In the genomic region with DNA sequence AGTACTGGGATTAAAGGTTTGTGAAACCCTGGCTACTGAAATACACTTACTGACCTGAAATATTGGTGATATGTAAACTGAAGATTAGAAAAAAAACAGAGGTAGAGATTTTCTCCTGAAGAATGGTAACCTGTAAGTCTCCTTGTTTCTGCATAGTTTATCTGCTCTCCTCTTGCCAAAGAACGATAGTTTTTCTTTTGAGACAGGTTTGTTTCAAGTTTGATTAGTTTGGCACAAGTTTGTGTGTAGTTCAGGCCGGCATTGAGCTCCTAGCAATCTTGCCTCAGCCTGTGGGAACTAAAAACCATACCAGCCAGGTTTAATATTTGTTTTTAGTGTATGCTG, we compare ENCODE assay signal across 9 mouse cellular contexts. TPM values are rescaled to one million over a fixed set of nuclear protein-coding genes. Genes with fewer than 3 reads are reported as not detected.
A peak's percentile ranks its signal among the peaks of the same experiment; 100 is the strongest.
DNase-seq lines count a peak whose midpoint lies in the region; ATAC-seq and TF ChIP-seq lines count a peak whose summit lies in the region.
"Had no signal": no experiment of that assay in that cellular context is flagged by ENCODE, and none has a peak within 500 bp of the region (broad histone marks: within the 10 kb centered on the region; RNA-seq: fewer than 3 reads in every experiment).

No protein-coding gene starts in this region.

- in situ Hi-C loops in CH12.LX (cut with MboI; ENCODE audit: low pct_ligation_motif_present, low pct_unique_long_range_greater_than_20kb, low sequenced_read_pairs) = no loop called here

- TF ChIP-seq RAD21 in CH12.LX (IDR thresholded peaks at IDR 0.05; ENCODE audit: low read depth, low read length) = no peak

- no peak for DNase-seq in heart, adult 2 months
- DNase-seq in heart, postnatal 4 days = no peak
- no peak for DNase-seq in CH12.LX (ENCODE audit: extremely low read depth)
- no peak for DNase-seq in liver, embryonic 14.5 days (ENCODE audit: low read depth in 3 of 3, low spot score in 3 of 3)
- no peak for DNase-seq in left cerebral cortex, adult 8-10 months (ENCODE audit: low spot score in 2 of 2)
- DNase-seq in cerebellum, postnatal 10 days = no peak
- no peak for DNase-seq in adrenal gland, adult 8-10 months
- DNase-seq: right cerebral cortex, adult 18-20 months had no signal

- H3K4me3 ChIP-seq in heart, adult 2 months = peak overlapping the region; percentile 93; the same call in 1 of the 2 replicates
- peak overlapping the region; percentile 77 to 96 (median 79) for H3K4me3 ChIP-seq in CH12.LX (replicated peaks in 1 of 3; ENCODE audit: low read depth in 2 of 3, low read length in 2 of 3, poor library complexity in 1 of 3)
- peak overlapping the region; percentile 77 for H3K4me3 ChIP-seq in forebrain, embryonic 15.5 days
- peak overlapping the region; percentile 78 to 99 for H3K4me3 ChIP-seq in liver, embryonic 14.5 days (ENCODE audit: insufficient read depth in 1 of 2, low read depth in 2 of 2, low read length in 2 of 2)

- no peaks in the 10 kb centered on the region for H3K9me3 ChIP-seq in CH12.LX (replicated peaks; ENCODE audit: low read length)
- H3K9me3 ChIP-seq in forebrain, embryonic 15.5 days = no peaks in the 10 kb centered on the region
- no peaks in the 10 kb centered on the region for H3K9me3 ChIP-seq in liver, embryonic 14.5 days (ENCODE audit: control insufficient read depth, low read length)

- H3K27ac ChIP-seq in heart, adult 2 months = no peak overlapping the region
- H3K27ac ChIP-seq in CH12.LX (ENCODE audit: insufficient read depth, low read depth) = no peak overlapping the region
- no peak overlapping the region for H3K27ac ChIP-seq in forebrain, embryonic 15.5 days (replicated peaks)
- H3K27ac ChIP-seq in liver, embryonic 14.5 days = no peak overlapping the region

- intact Hi-C loops in heart, adult 2 months (cut with DNase I) = no loop called here

- ATAC-seq in forebrain, embryonic 15.5 days (replicated peaks) = no peak
- no peak for ATAC-seq in liver, embryonic 14.5 days (ENCODE audit: insufficient read depth)

- H3K27me3 ChIP-seq in heart, adult 2 months (ENCODE audit: control insufficient read depth, insufficient read depth, low read length) = no peaks in the 10 kb centered on the region
- no peaks in the 10 kb centered on the region for H3K27me3 ChIP-seq in CH12.LX (replicated peaks)
- no peaks in the 10 kb centered on the region for H3K27me3 ChIP-seq in forebrain, embryonic 15.5 days
- H3K27me3 ChIP-seq in liver, embryonic 14.5 days (ENCODE audit: control insufficient read depth, insufficient read depth, low read length) = no peaks in the 10 kb centered on the region

- no peak for TF ChIP-seq EP300 in heart, adult 2 months (IDR thresholded peaks at IDR 0.05; ENCODE audit: insufficient read depth, low read depth, low read length)
- TF ChIP-seq EP300 in CH12.LX (IDR thresholded peaks at IDR 0.05; ENCODE audit: low read length) = no peak
- TF ChIP-seq EP300 in liver, embryonic 14.5 days (IDR thresholded peaks at IDR 0.05; ENCODE audit: low read depth) = no peak

- H3K4me2 ChIP-seq in CH12.LX (ENCODE audit: insufficient read depth, low read depth, poor library complexity, severe bottlenecking) = peak overlapping the region; percentile 99
- peak overlapping the region; percentile 62 for H3K4me2 ChIP-seq in forebrain, embryonic 15.5 days (replicated peaks)
- H3K4me2 ChIP-seq in liver, embryonic 14.5 days (ENCODE audit: low read depth) = peak overlapping the region; percentile 95

- 20% methylated on average over 2 of the region's 2 CpGs for WGBS in heart, adult 2 months
- 58% methylated on average over 2 of the region's 2 CpGs for WGBS in forebrain, embryonic 15.5 days
- WGBS in liver, embryonic 14.5 days (ENCODE audit: insufficient replicate concordance) = 44% methylated on average over 2 of the region's 2 CpGs

- 0 out of 2 replicates have a peak overlapping the region, but pooled peaks have one; percentile 9 for H3K9ac ChIP-seq in heart, adult 2 months (ENCODE audit: low read depth, low read length)
- peak overlapping the region; percentile 74 for H3K9ac ChIP-seq in CH12.LX (ENCODE audit: insufficient read depth, low read depth)
- H3K9ac ChIP-seq in forebrain, embryonic 15.5 days (replicated peaks) = peak overlapping the region; percentile 89
- peak overlapping the region; percentile 78 for H3K9ac ChIP-seq in liver, embryonic 14.5 days (replicated peaks)

- H3K79me2 ChIP-seq in heart, adult 2 months (replicated peaks; ENCODE audit: control insufficient read depth, insufficient read depth, low read length) = peaks cover 4% of the 10 kb centered on the region
- peaks cover 52% of the 10 kb centered on the region for H3K79me2 ChIP-seq in CH12.LX (replicated peaks; ENCODE audit: control insufficient read depth, extremely low read depth, insufficient read depth, poor library complexity, severe bottlenecking)

- peaks cover 8% of the 10 kb centered on the region for H3K36me3 ChIP-seq in heart, adult 2 months (ENCODE audit: control insufficient read depth, insufficient read depth, low read length)
- peaks cover 4 to 35% of the 10 kb centered on the region in 2 experiments for H3K36me3 ChIP-seq in CH12.LX (replicated peaks in 1 of 2; ENCODE audit: control insufficient read depth in 1 of 2, insufficient read depth in 1 of 2, low read length in 1 of 2)
- 0 out of 2 replicates have a peak, but pooled peaks cover 2% of the 10 kb centered on the region for H3K36me3 ChIP-seq in forebrain, embryonic 15.5 days
- peaks cover 9% of the 10 kb centered on the region for H3K36me3 ChIP-seq in liver, embryonic 14.5 days (replicated peaks; ENCODE audit: control insufficient read depth, insufficient read depth, low read depth)

- H3K4me1 ChIP-seq in heart, adult 2 months (ENCODE audit: control insufficient read depth, insufficient read depth, low read length) = peaks cover 7% of the 10 kb centered on the region
- peaks cover 0 to 32% of the 10 kb centered on the region in 2 experiments; a peak in 3 of 4 replicates for H3K4me1 ChIP-seq in CH12.LX (ENCODE audit: control insufficient read depth in 1 of 2, insufficient read depth in 2 of 2)
- H3K4me1 ChIP-seq in forebrain, embryonic 15.5 days = peaks cover 32% of the 10 kb centered on the region
- peaks cover 11% of the 10 kb centered on the region in 2 experiments for H3K4me1 ChIP-seq in liver, embryonic 14.5 days (replicated peaks; ENCODE audit: control insufficient read depth in 2 of 2, insufficient read depth in 2 of 2, low read length in 1 of 2)

- TF ChIP-seq POLR2A in heart, adult 2 months (IDR thresholded peaks at IDR 0.05; ENCODE audit: insufficient read depth, low read depth, low read length) = no peak
- no peak for TF ChIP-seq POLR2A in CH12.LX (IDR thresholded peaks at IDR 0.05; ENCODE audit: low read depth, low read length)

- dilution Hi-C loops in CH12.LX (cut with MboI; ENCODE audit: extremely low pct_ligation_motif_present, extremely low pct_unique_long_range_greater_than_20kb, low sequenced_read_pairs) = no loop called here

- TF ChIP-seq CTCF in heart, adult 2 months (IDR thresholded peaks at IDR 0.05) = no peak
- TF ChIP-seq CTCF in CH12.LX (conservative IDR thresholded peaks at IDR 0.05 in 1 of 2, IDR thresholded peaks at IDR 0.05 in 1 of 2; ENCODE audit: low read depth in 2 of 2, low read length in 2 of 2) = no peak
- no peak for TF ChIP-seq CTCF in liver, embryonic 14.5 days (IDR thresholded peaks at IDR 0.05; ENCODE audit: low read depth)

RNA-seq across cellular contexts. Expression of a gene that starts 1.3 kb away (rescaled TPM):
- 10 to 100 TPM; 12.0 to 13.1 TPM for total RNA-seq in heart, adult 2 months (2021)
- polyA plus RNA-seq in heart, adult 2 months (2012; rRNA removed) = 8.0 and 14.5 TPM in 2 replicates
- 10 to 100 TPM; 16.9 to 21.0 TPM for total RNA-seq in heart, postnatal 4 days (2021)
- total RNA-seq in CH12.LX (2012; rRNA removed) = 37.4 and 38.0 TPM in 2 replicates
- total RNA-seq in CH12.LX (2014; rRNA removed) = 96.6 and 116 TPM in 2 replicates
- 44.5 and 54.5 TPM in 2 replicates for polyA plus RNA-seq in CH12.LX (2012; ENCODE audit: insufficient read length, low read depth)
- 46.5 and 48.9 TPM in 2 replicates for polyA plus RNA-seq in forebrain, embryonic 15.5 days (2015; fragmentation: Nextera tagmentation; extraction: Ambion mirVana)
- 17.0 and 21.8 TPM in 2 replicates for polyA plus RNA-seq in liver, embryonic 14.5 days (2012; rRNA removed)
- 25.0 and 26.4 TPM in 2 replicates for polyA plus RNA-seq in liver, embryonic 14.5 days (2014; fragmentation: Nextera tagmentation; extraction: Ambion mirVana)
- 10 to 100 TPM; 19.9 to 25.0 (median 21.5) TPM for total RNA-seq in left cerebral cortex, adult 8-10 months (2022)
- total RNA-seq in adrenal gland, adult 8-10 months (2022) = 10 to 100 TPM; 25.7 to 39.9 (median 31.0) TPM

RNA-seq across cellular contexts. Expression of a gene that starts 1.4 kb away (rescaled TPM):
- 100 to 1,000 TPM; 383 to 456 TPM for total RNA-seq in heart, adult 2 months (2021)
- 365 and 457 TPM in 2 replicates for polyA plus RNA-seq in heart, adult 2 months (2012; rRNA removed)
- 100 to 1,000 TPM; 233 to 245 TPM for total RNA-seq in heart, postnatal 4 days (2021)
- total RNA-seq in CH12.LX (2012; rRNA removed) = 46.0 and 50.5 TPM in 2 replicates
- total RNA-seq in CH12.LX (2014; rRNA removed) = 36.0 and 37.1 TPM in 2 replicates
- 45.5 and 46.7 TPM in 2 replicates for polyA plus RNA-seq in CH12.LX (2012; ENCODE audit: insufficient read length, low read depth)
- 58.8 and 60.0 TPM in 2 replicates for polyA plus RNA-seq in forebrain, embryonic 15.5 days (2015; fragmentation: Nextera tagmentation; extraction: Ambion mirVana)
- 26.2 and 38.2 TPM in 2 replicates for polyA plus RNA-seq in liver, embryonic 14.5 days (2012; rRNA removed)
- 61.9 and 67.0 TPM in 2 replicates for polyA plus RNA-seq in liver, embryonic 14.5 days (2014; fragmentation: Nextera tagmentation; extraction: Ambion mirVana)
- total RNA-seq in left cerebral cortex, adult 8-10 months (2022) = 10 to 100 TPM; 83.7 to 90.3 (median 87.8) TPM
- 10 to 100 TPM; 56.4 to 70.2 (median 59.6) TPM for total RNA-seq in adrenal gland, adult 8-10 months (2022)

RNA-seq across cellular contexts. Expression of a gene that starts 12.2 kb away (rescaled TPM):
- under 1 TPM in 1 of 2 experiments, not detected in 1; 0.05 TPM for total RNA-seq in heart, adult 2 months (2021)
- 0.04 TPM in 1 of 2 replicates, not detected in the other for polyA plus RNA-seq in heart, adult 2 months (2012; rRNA removed)
- total RNA-seq in heart, postnatal 4 days (2021) = under 1 TPM in 1 of 2 experiments, not detected in 1; 0.05 TPM
- 0.08 and 0.25 TPM in 2 replicates for total RNA-seq in CH12.LX (2012; rRNA removed)
- 0.05 and 0.08 TPM in 2 replicates for total RNA-seq in CH12.LX (2014; rRNA removed)
- polyA plus RNA-seq in CH12.LX (2012; ENCODE audit: insufficient read length, low read depth) = 0.04 and 0.16 TPM in 2 replicates
- 2.9 and 3.2 TPM in 2 replicates for polyA plus RNA-seq in forebrain, embryonic 15.5 days (2015; fragmentation: Nextera tagmentation; extraction: Ambion mirVana)
- 0.04 and 0.11 TPM in 2 replicates for polyA plus RNA-seq in liver, embryonic 14.5 days (2012; rRNA removed)
- polyA plus RNA-seq in liver, embryonic 14.5 days (2014; fragmentation: Nextera tagmentation; extraction: Ambion mirVana) = 0.06 and 0.15 TPM in 2 replicates
- 10 to 100 TPM; 25.5 to 29.0 (median 27.3) TPM for total RNA-seq in left cerebral cortex, adult 8-10 months (2022)
- total RNA-seq in adrenal gland, adult 8-10 months (2022) = 1 to 10 TPM in 3 of 4 experiments, under 1 TPM in 1; 0.67 to 2.9 (median 1.6) TPM

RNA-seq across cellular contexts. Expression of a gene that starts 31.3 kb away (rescaled TPM):
- 100 to 1,000 TPM; 111 to 126 TPM for total RNA-seq in heart, adult 2 months (2021)
- 30.7 and 50.1 TPM in 2 replicates for polyA plus RNA-seq in heart, adult 2 months (2012; rRNA removed)
- 100 to 1,000 TPM; 156 to 166 TPM for total RNA-seq in heart, postnatal 4 days (2021)
- 21.8 and 28.3 TPM in 2 replicates for total RNA-seq in CH12.LX (2012; rRNA removed)
- 37.0 and 39.0 TPM in 2 replicates for total RNA-seq in CH12.LX (2014; rRNA removed)
- polyA plus RNA-seq in CH12.LX (2012; ENCODE audit: insufficient read length, low read depth) = 47.5 and 47.7 TPM in 2 replicates
- 29.0 and 30.8 TPM in 2 replicates for polyA plus RNA-seq in forebrain, embryonic 15.5 days (2015; fragmentation: Nextera tagmentation; extraction: Ambion mirVana)
- 17.4 and 33.5 TPM in 2 replicates for polyA plus RNA-seq in liver, embryonic 14.5 days (2012; rRNA removed)
- polyA plus RNA-seq in liver, embryonic 14.5 days (2014; fragmentation: Nextera tagmentation; extraction: Ambion mirVana) = 13.7 and 14.5 TPM in 2 replicates
- 100 to 1,000 TPM; 134 to 163 (median 147) TPM for total RNA-seq in left cerebral cortex, adult 8-10 months (2022)
- 100 to 1,000 TPM; 194 to 209 (median 205) TPM for total RNA-seq in adrenal gland, adult 8-10 months (2022)

Comparison
In these comparisons a context has a peak if more than half of its experiments do, and no peak if none do; other contexts are left out.
1. H3K9ac ChIP-seq: peak in every context shown above with its lines; median percentile 89 in forebrain, embryonic 15.5 days; 78 in liver, embryonic 14.5 days; 74 in CH12.LX; 9 in heart, adult 2 months.
2. RNA of a gene that starts 12.2 kb away (total RNA-seq): 25.5 to 29.0 TPM in left cerebral cortex, adult 8-10 months; 0.67 to 2.9 TPM in adrenal gland, adult 8-10 months, 0.05 to 0.25 TPM in CH12.LX, 0.05 TPM in heart, adult 2 months and 0.05 TPM in heart, postnatal 4 days; every median in the first group is over 4 times any median in the second.
3. Peak in every context shown above with its lines, with median percentiles within 50 percentile points of each other: H3K4me3 ChIP-seq and H3K4me2 ChIP-seq.